Mouse (Mus musculus) forebrain, embryonic 11.5 days (tissue): ENCODE results near the gene Fgfr1op. TPM values are rescaled to one million over a fixed set of nuclear protein-coding genes. Genes with fewer than 3 reads are reported as not detected.

Source experiments
- ATAC-seq: fragments of 200-750 bp; cut with Nextera tagmentation; replicated peaks from 2 replicates; pipeline ENCODE4 v1.8.0; 2017; ENCODE audit warnings: moderate TSS enrichment; ENCODE audit not compliant: low FRiP score
- DNase-seq: peaks from one replicate; pipeline ENCODE4 v3.0.0-alpha.2; 2017; ENCODE audit warnings: low spot score
- H3K27ac ChIP-seq: fragments of 300-500 bp; sonication (generic); 2 replicates; pipeline ENCODE4 v1.5.1; 2014; ENCODE audit warnings: low read depth, low read length
- H3K27me3 ChIP-seq: fragments of 300-500 bp; sonication (generic); 2 replicates; pipeline ENCODE4 v1.6.1; 2014; ENCODE audit warnings: mild to moderate bottlenecking, low read length, mixed read lengths; ENCODE audit not compliant: control insufficient read depth, insufficient read depth
- H3K36me3 ChIP-seq: fragments of 300-500 bp; sonication (generic); 2 replicates; pipeline ENCODE4 v1.6.1; 2014; ENCODE audit warnings: mild to moderate bottlenecking, low read length, moderate library complexity, mixed read lengths; ENCODE audit not compliant: control insufficient read depth, insufficient read depth
- H3K4me1 ChIP-seq: fragments of 300-500 bp; sonication (generic); replicated peaks from 2 replicates; pipeline ENCODE4 v1.6.1; 2014; ENCODE audit warnings: low read length, mixed read lengths; ENCODE audit not compliant: control insufficient read depth, insufficient read depth
- H3K4me2 ChIP-seq: fragments of 300-500 bp; sonication (generic); 2 replicates; pipeline ENCODE4 v1.6.1; 2014; ENCODE audit warnings: low read depth, mild to moderate bottlenecking, low read length, moderate library complexity, mixed read lengths; ENCODE audit not compliant: severe bottlenecking
- H3K4me3 ChIP-seq: fragments of 300-500 bp; sonication (generic); 2 replicates; pipeline ENCODE4 v1.5.1; 2014; ENCODE audit warnings: low read depth, low read length
- H3K9ac ChIP-seq: fragments of 300-500 bp; sonication (generic); 2 replicates; pipeline ENCODE4 v1.6.1; 2014; ENCODE audit warnings: low read length
- H3K9me3 ChIP-seq: fragments of 300-500 bp; sonication (generic); 2 replicates; pipeline ENCODE4 v1.6.1; 2016; ENCODE audit warnings: low read length, mixed read lengths; ENCODE audit not compliant: control insufficient read depth
- WGBS: fragments of 180-500 bp; shearing (Covaris S2); extraction: QIAGEN DNeasy Blood & Tissue Kit; methylation state at CpG from one replicate; pipeline ENCODE4 v1.1.7; 2014; 5-methylcytosine and 5-hydroxymethylcytosine counted together
- polyA plus RNA-seq: library from polyadenylated mRNA; unstranded; fragments of >200 nt; fragmentation: Nextera tagmentation; extraction: Ambion mirVana; gene quantifications from 2 replicates; pipeline ENCODE4 v1.2.1, GENCODE M21; 2014

The Fgfr1op gene
- polyA plus RNA-seq, 1 experiment from 2014 or later: 55.5 TPM

- H3K4me3 ChIP-seq: no peak overlapping the region
- H3K4me1 ChIP-seq: no peaks in the 10 kb centered on the region
- ATAC-seq (no peak), DNase-seq (no peak)
- no peaks in the 10 kb centered on the region for H3K36me3 ChIP-seq
- no peaks in the 10 kb centered on the region for H3K27me3 ChIP-seq
- H3K9me3 ChIP-seq: no peaks in the 10 kb centered on the region
- H3K27ac ChIP-seq: no peak overlapping the region
- no peak overlapping the region for H3K4me2 ChIP-seq
- no peak overlapping the region for H3K9ac ChIP-seq
- WGBS: 71% methylated on average over 3 of the region's 3 CpGs
These were observed 74.3 kb downstream of the Fgfr1op start for GRCm38 (mm10) chr17:8239561-8239960.

GRCm38 (mm10) chr17:8240517-8240916 lies 75.2 kb downstream of the Fgfr1op start:
- no peak for DNase-seq
- Histone ChIP-seq H3K27ac (no peak overlapping the region), H3K36me3 (no peaks in the 10 kb centered on the region), H3K4me2 (no peak overlapping the region), H3K27me3 (no peaks in the 10 kb centered on the region), H3K9ac (no peak overlapping the region), H3K4me1 (no peaks in the 10 kb centered on the region), H3K4me3 (no peak overlapping the region), H3K9me3 (no peaks in the 10 kb centered on the region)
- WGBS: 71% methylated on average over 4 of the region's 4 CpGs
- no peak for ATAC-seq

GRCm38 (mm10) chr17:8241645-8242044 lies 76.3 kb downstream of the Fgfr1op start:
- DNase-seq (no peak), ATAC-seq (no peak)
- H3K36me3 ChIP-seq: no peaks in the 10 kb centered on the region
- 75% methylated on average over 12 of the region's 12 CpGs for WGBS
- H3K4me1 ChIP-seq: no peaks in the 10 kb centered on the region
- H3K4me2 ChIP-seq: no peak overlapping the region
- H3K27me3 ChIP-seq: no peaks in the 10 kb centered on the region
- H3K9ac ChIP-seq: no peak overlapping the region
- H3K9me3 ChIP-seq: no peaks in the 10 kb centered on the region
- no peak overlapping the region for H3K27ac ChIP-seq
- H3K4me3 ChIP-seq: no peak overlapping the region

GRCm38 (mm10) chr17:8242186-8242585 lies 76.9 kb downstream of the Fgfr1op start:
- no peak for ATAC-seq
- no peaks in the 10 kb centered on the region for H3K4me1 ChIP-seq
- H3K27me3 ChIP-seq: no peaks in the 10 kb centered on the region
- WGBS: 93% methylated on average over 11 of the region's 11 CpGs
- H3K36me3 ChIP-seq: no peaks in the 10 kb centered on the region
- H3K4me3 ChIP-seq: no peak overlapping the region
- H3K9ac ChIP-seq: no peak overlapping the region
- H3K4me2 ChIP-seq: no peak overlapping the region
- H3K27ac ChIP-seq: no peak overlapping the region
- H3K9me3 ChIP-seq: no peaks in the 10 kb centered on the region
- no peak for DNase-seq

GRCm38 (mm10) chr17:8244124-8244523 lies 78.8 kb downstream of the Fgfr1op start:
- Histone ChIP-seq H3K36me3 (no peaks in the 10 kb centered on the region), H3K4me1 (no peaks in the 10 kb centered on the region), H3K27ac (no peak overlapping the region), H3K9me3 (no peaks in the 10 kb centered on the region), H3K9ac (no peak overlapping the region), H3K27me3 (no peaks in the 10 kb centered on the region), H3K4me2 (no peak overlapping the region), H3K4me3 (no peak overlapping the region)
- WGBS: 91% methylated on average over 2 of the region's 2 CpGs
- ATAC-seq: no peak
- no peak for DNase-seq

- ATAC-seq: no peak
- H3K4me2 ChIP-seq: no peak overlapping the region
- DNase-seq: no peak
- H3K4me3 ChIP-seq: no peak overlapping the region
- H3K36me3 ChIP-seq: no peaks in the 10 kb centered on the region
- no peaks in the 10 kb centered on the region for H3K4me1 ChIP-seq
- no peak overlapping the region for H3K27ac ChIP-seq
- no peaks in the 10 kb centered on the region for H3K9me3 ChIP-seq
- no peaks in the 10 kb centered on the region for H3K27me3 ChIP-seq
- 78% methylated on average over 4 of the region's 4 CpGs for WGBS
- no peak overlapping the region for H3K9ac ChIP-seq
These were observed 80.9 kb downstream of the Fgfr1op start for GRCm38 (mm10) chr17:8246102-8246754.

Other genes with a start within 250 kb of the Fgfr1op start
- gene Tagap, start 239.5 kb upstream of the Fgfr1op start, polyA plus RNA-seq: 0.47 TPM in 1 of 2 replicates, not detected in the other
- gene Rsph3a, start 219.9 kb upstream of the Fgfr1op start, polyA plus RNA-seq: 61.0 and 69.4 TPM in 2 replicates
- gene Gm49673, start 17.7 kb upstream of the Fgfr1op start, polyA plus RNA-seq: 0.21 TPM in 1 of 2 replicates, not detected in the other
- 13.6 and 14.1 TPM in 2 replicates for gene Rnaset2a, start 17.4 kb upstream of the Fgfr1op start, polyA plus RNA-seq
- gene Ccr6, start 70.5 kb downstream of the Fgfr1op start, polyA plus RNA-seq: not detected in 2 replicates
- gene Mpc1, start 117.4 kb downstream of the Fgfr1op start, polyA plus RNA-seq: 87.7 and 87.9 TPM in 2 replicates
- 54.8 and 69.1 TPM in 2 replicates for gene Sft2d1, start 145.6 kb downstream of the Fgfr1op start, polyA plus RNA-seq
- 1.2 and 1.6 TPM in 2 replicates for gene Prr18, start 172.0 kb downstream of the Fgfr1op start, polyA plus RNA-seq
- 0.33 and 0.59 TPM in 2 replicates for gene T2, start 190.5 kb downstream of the Fgfr1op start, polyA plus RNA-seq